Mouse (Mus musculus): ENCODE data around the gene Apex1.

GRCm38 (mm10) chr14:50955487-50955886 lies 30.7 kb downstream of the Apex1 start:
- TF ChIP-seq CTCF (IDR thresholded peaks at IDR 0.05; ENCODE audit: insufficient read depth, low read depth, low read length), result no peak
- no peak for TF ChIP-seq POLR2A (IDR thresholded peaks at IDR 0.05; ENCODE audit: insufficient read depth, low read depth, low read length)

Data from olfactory bulb, adult 2 months (tissue).